Mouse (Mus musculus) R1 (cell line): Measurements from ENCODE around the gene Mxi1.

Experiments used
- DNase-seq: peaks from one replicate; pipeline ENCODE4 v3.0.0-alpha.2; 2018; ENCODE audit warnings: low read depth, low spot score

Gene Mxi1

DNA sequence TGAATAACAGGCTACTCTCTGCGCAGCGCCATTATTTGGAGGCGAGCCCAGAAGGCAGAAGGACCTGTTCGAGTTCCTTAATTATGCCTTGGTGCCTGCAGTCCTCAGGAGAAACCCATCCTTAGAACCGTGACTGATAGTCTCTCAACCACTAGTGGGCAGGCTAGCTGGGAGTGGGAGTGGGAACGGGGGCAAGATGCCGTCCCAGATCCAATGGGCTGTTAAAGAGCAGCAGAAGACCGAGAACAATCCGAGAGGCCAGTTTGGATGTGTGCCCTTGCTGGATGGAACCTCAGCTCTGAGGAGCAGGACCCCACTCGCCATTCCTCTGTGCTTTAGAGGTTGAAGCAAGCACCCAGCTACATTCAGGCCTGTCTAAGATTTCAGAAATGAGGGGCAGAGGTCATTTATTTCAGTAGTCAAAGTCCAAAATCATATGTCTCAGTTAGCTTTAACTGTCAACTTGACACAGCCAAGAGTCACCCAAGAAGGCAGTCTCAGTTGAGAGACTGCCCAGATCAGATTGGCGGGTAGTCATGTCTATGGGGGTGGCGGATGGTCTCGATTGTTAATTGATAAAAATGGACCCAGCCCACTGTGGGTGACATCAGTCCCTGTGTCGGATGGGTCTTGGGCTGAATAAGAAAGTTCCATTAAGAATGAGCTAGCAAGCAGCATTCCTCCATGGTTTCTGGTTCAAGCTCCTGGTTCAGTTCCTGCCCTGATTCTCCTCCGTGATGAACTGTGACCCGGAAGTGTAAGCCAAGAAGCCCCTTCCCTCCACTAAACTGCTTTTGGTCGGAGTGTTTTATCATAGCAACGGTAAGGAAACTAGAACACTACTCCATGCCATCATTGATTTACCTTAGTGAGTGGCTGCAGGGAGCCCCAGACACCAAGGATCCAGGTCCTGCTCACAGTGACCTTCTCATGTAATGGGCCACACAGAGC is 112.3 kb downstream of the Mxi1 start:
- peak; percentile 81 for DNase-seq

GRCm38 (mm10) chr19:53423341-53423753 is 113.0 kb downstream of the Mxi1 start:
- DNase-seq: peak; percentile 79

- peak; percentile 86 for DNase-seq
Observed at GRCm38 (mm10) chr19:53423816-53424465, 113.6 kb downstream of the Mxi1 start.

GRCm38 (mm10) chr19:53424629-53425028 is 114.3 kb downstream of the Mxi1 start:
- DNase-seq: peak; percentile 80
